Mouse (Mus musculus) stomach, postnatal 0 days (tissue): ENCODE data around the gene Rtn4ip1.

Source experiments
- CTCF ChIP-seq: IDR thresholded peaks from 2 replicates; pipeline ENCODE4 v1.5.1; 2016; ENCODE audit warnings: antibody characterized with exemption, low read depth, mild to moderate bottlenecking, moderate library complexity
- EP300 ChIP-seq: optimal IDR thresholded peaks from 2 replicates; pipeline ENCODE3; 2016; ENCODE audit warnings: antibody characterized with exemption

- TF ChIP-seq CTCF (no peak), EP300 (no peak)
Measured at GRCm38 (mm10) chr10:43901578-43902194, at the start of gene Rtn4ip1, which contains the start of gene Qrsl1.
